ENCODE assay signal across 9 mouse cellular contexts in the genomic region with DNA sequence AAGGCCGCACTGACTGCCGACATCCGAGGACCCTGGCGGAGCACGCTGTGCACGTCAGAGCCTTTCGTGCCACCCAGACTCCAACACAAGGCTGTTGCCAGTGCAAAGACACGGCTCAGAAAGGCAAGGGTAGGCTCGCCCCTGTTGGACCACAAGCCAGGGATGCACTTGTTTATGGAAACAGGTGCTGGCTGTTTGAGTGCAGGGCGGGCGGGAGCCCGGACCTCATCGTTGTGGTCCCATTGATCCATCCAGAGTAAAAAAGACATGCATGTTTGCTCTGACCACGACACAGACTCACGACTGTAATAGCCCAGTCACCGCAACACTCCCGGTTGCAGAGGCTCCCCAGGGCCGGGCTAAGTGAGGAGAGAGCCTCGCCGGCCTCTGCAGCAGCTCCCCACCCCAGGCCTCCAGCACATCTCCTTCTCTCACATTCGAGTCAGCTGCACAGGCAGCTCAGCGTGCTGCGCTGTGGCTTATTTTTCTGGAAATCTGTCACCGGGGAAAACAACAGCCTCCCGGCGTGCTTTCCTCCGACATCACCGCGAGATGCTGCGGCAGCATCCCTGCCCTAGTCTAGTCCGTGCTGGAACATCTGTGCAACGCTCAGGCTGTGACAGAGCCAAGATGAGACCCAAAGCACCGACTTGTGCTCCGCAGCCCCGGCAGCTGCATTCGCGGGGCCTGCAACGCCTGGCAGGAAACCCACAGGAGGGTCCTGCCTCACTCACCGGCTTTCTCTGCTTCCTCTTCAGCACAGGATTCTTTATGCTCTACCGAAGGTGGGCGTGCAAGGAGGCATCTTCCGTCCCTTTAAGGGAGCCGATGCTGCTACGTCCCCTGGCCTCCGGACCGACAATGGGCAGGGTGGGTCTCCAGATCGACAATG. TPM values are rescaled to one million over a fixed set of nuclear protein-coding genes. Genes with fewer than 3 reads are reported as not detected.
DNase-seq lines count a peak whose midpoint lies in the region; ATAC-seq and TF ChIP-seq lines count a peak whose summit lies in the region.
"Had no signal": no experiment of that assay in that cellular context is flagged by ENCODE, and none has a peak within 500 bp of the region (broad histone marks: within the 10 kb centered on the region; RNA-seq: fewer than 3 reads in every experiment).

No protein-coding gene starts in this region.

- no peak for TF ChIP-seq CTCF in brain, embryonic 14.5 days (IDR thresholded peaks at IDR 0.05; ENCODE audit: borderline replicate concordance, extremely low read depth, insufficient read depth, insufficient read length)
- TF ChIP-seq CTCF in liver, postnatal 0 days (IDR thresholded peaks at IDR 0.05; ENCODE audit: low read depth), result no peak

- TF ChIP-seq EP300 in liver, postnatal 0 days (IDR thresholded peaks at IDR 0.05; ENCODE audit: low read depth), result no peak

- no peaks in the 10 kb centered on the region for H3K9me3 ChIP-seq in forebrain, embryonic 11.5 days (ENCODE audit: control insufficient read depth, low read length)
- no peaks in the 10 kb centered on the region for H3K9me3 ChIP-seq in liver, postnatal 0 days (ENCODE audit: low read length)
- no peaks in the 10 kb centered on the region for H3K9me3 ChIP-seq in stomach, embryonic 14.5 days (ENCODE audit: control insufficient read depth, low read depth, low read length)

- H3K4me1 ChIP-seq in forebrain, embryonic 11.5 days (replicated peaks; ENCODE audit: control insufficient read depth, insufficient read depth, low read length), result peaks cover 11% of the 10 kb centered on the region
- no peaks in the 10 kb centered on the region for H3K4me1 ChIP-seq in liver, postnatal 0 days (ENCODE audit: insufficient read depth)
- H3K4me1 ChIP-seq in stomach, embryonic 14.5 days (ENCODE audit: control insufficient read depth, insufficient read depth, low read length), result peaks cover 6% of the 10 kb centered on the region; the same call in 1 of the 2 replicates

- peak overlapping the region; percentile 73 for H3K9ac ChIP-seq in forebrain, embryonic 11.5 days (ENCODE audit: low read length)
- no peak overlapping the region for H3K9ac ChIP-seq in liver, postnatal 0 days (replicated peaks)
- H3K9ac ChIP-seq in stomach, embryonic 14.5 days (replicated peaks; ENCODE audit: low read depth, low read length), result peak overlapping the region; percentile 18; the same call in 1 of the 2 replicates

- peak; percentile 78 for ATAC-seq in forebrain, embryonic 11.5 days (replicated peaks; ENCODE audit: low FRiP score)
- ATAC-seq in liver, postnatal 0 days, result no peak
- 0 out of 2 replicates have a peak, but pooled peaks have one; percentile 37 for ATAC-seq in stomach, embryonic 14.5 days (ENCODE audit: insufficient number of reproducible peaks, insufficient read depth, low FRiP score, low read depth)
- ATAC-seq in megakaryocyte, adult 5-6 weeks (ENCODE audit: poor library complexity, severe bottlenecking), result no peak

- 6% methylated on average over 47 of the region's 47 CpGs for WGBS in forebrain, embryonic 11.5 days
- 19% methylated on average over 47 of the region's 47 CpGs for WGBS in liver, postnatal 0 days (ENCODE audit: insufficient replicate concordance)
- 15% methylated on average over 47 of the region's 47 CpGs for WGBS in stomach, embryonic 14.5 days

- peak overlapping the region; percentile 54 for H3K4me3 ChIP-seq in forebrain, embryonic 11.5 days (ENCODE audit: low read depth, low read length)
- peak overlapping the region; percentile 22; the same call in 1 of the 2 replicates for H3K4me3 ChIP-seq in liver, postnatal 0 days (ENCODE audit: low read depth, low read length)
- H3K4me3 ChIP-seq in stomach, embryonic 14.5 days (ENCODE audit: low read depth, low read length), result peak overlapping the region; percentile 41

- H3K4me2 ChIP-seq in forebrain, embryonic 11.5 days (ENCODE audit: low read depth, low read length, severe bottlenecking), result peak overlapping the region; percentile 95
- H3K4me2 ChIP-seq in liver, postnatal 0 days (ENCODE audit: low read depth, low read length), result peak overlapping the region; percentile 45
- peak overlapping the region; percentile 85 for H3K4me2 ChIP-seq in stomach, embryonic 14.5 days (replicated peaks; ENCODE audit: low read depth, low read length)

- TF ChIP-seq POLR2A in brain, embryonic 14.5 days (IDR thresholded peaks at IDR 0.05; ENCODE audit: borderline replicate concordance, extremely low read depth, insufficient read depth, insufficient read length, poor library complexity, severe bottlenecking), result no peak

- peaks cover 5% of the 10 kb centered on the region; the same call in 1 of the 2 replicates for H3K27me3 ChIP-seq in forebrain, embryonic 11.5 days (ENCODE audit: control insufficient read depth, insufficient read depth, low read length)
- H3K27me3 ChIP-seq in liver, postnatal 0 days (ENCODE audit: insufficient read depth, low read length), result peaks cover 23% of the 10 kb centered on the region
- H3K27me3 ChIP-seq in stomach, embryonic 14.5 days (ENCODE audit: control insufficient read depth, insufficient read depth, low read length), result no peaks in the 10 kb centered on the region

- peak overlapping the region; percentile 57 for H3K27ac ChIP-seq in forebrain, embryonic 11.5 days (ENCODE audit: low read depth, low read length)
- no peak overlapping the region for H3K27ac ChIP-seq in liver, postnatal 0 days (ENCODE audit: low read depth)
- H3K27ac ChIP-seq in stomach, embryonic 14.5 days (ENCODE audit: low read length), result no peak overlapping the region

- H3K36me3 ChIP-seq in forebrain, embryonic 11.5 days (ENCODE audit: control insufficient read depth, insufficient read depth, low read length), result no peaks in the 10 kb centered on the region
- no peaks in the 10 kb centered on the region for H3K36me3 ChIP-seq in liver, postnatal 0 days (replicated peaks; ENCODE audit: insufficient read depth, low read length)
- H3K36me3 ChIP-seq in stomach, embryonic 14.5 days (ENCODE audit: control insufficient read depth, insufficient read depth, low read length), result no peaks in the 10 kb centered on the region

- peak; percentile 12 for DNase-seq in adrenal gland, postnatal 25 days
- no peak for DNase-seq in adrenal gland, adult 8-10 months
- peak; percentile 76 for DNase-seq in brain, embryonic 14.5 days (ENCODE audit: low read depth)
- peak; percentile 67 for DNase-seq in forebrain, embryonic 11.5 days (ENCODE audit: low spot score)
- peak; percentile 52 for DNase-seq in layer of hippocampus, adult 11-12 months (ENCODE audit: low spot score)
- DNase-seq in liver, postnatal 0 days, result no peak

RNA-seq across cellular contexts. Expression of a gene that starts 16.2 kb away (rescaled TPM):
- total RNA-seq in adrenal gland, postnatal 25 days (2021), result 2.5 and 6.3 TPM in 2 replicates
- 10 to 100 TPM in 2 of 4 experiments, 1 to 10 TPM in 2; 9.1 to 13.9 (median 11.7) TPM for total RNA-seq in adrenal gland, adult 8-10 months (2022)
- polyA plus RNA-seq in brain, embryonic 14.5 days (2012; rRNA removed), result 73.8 and 80.3 TPM in 2 replicates
- 16.5 and 20.8 TPM in 2 replicates for polyA plus RNA-seq in forebrain, embryonic 11.5 days (2014; fragmentation: Nextera tagmentation; extraction: Ambion mirVana)
- polyA plus RNA-seq in liver, postnatal 0 days (2015; fragmentation: Nextera tagmentation; extraction: Ambion mirVana), result 3.0 TPM in 2 replicates
- 12.9 and 14.8 TPM in 2 replicates for polyA plus RNA-seq in stomach, embryonic 14.5 days (2014; fragmentation: Nextera tagmentation; extraction: Ambion mirVana)
- total RNA-seq in megakaryocyte, adult 5-6 weeks (2015), result 0.07 TPM in 1 of 2 replicates, not detected in the other
- total RNA-seq in megakaryocyte, adult 5-6 weeks (2017), result 0.12 and 0.18 TPM in 2 replicates

RNA-seq across cellular contexts. Expression of a gene that starts 53.0 kb away (rescaled TPM):
- total RNA-seq in adrenal gland, postnatal 25 days (2021), result not detected in 2 replicates
- total RNA-seq in adrenal gland, adult 8-10 months (2022), result under 1 TPM in 3 of 4 experiments, not detected in 1; 0.17 to 0.40 (median 0.24) TPM
- 0.36 and 1.2 TPM in 2 replicates for polyA plus RNA-seq in brain, embryonic 14.5 days (2012; rRNA removed)
- not detected in 2 replicates for polyA plus RNA-seq in forebrain, embryonic 11.5 days (2014; fragmentation: Nextera tagmentation; extraction: Ambion mirVana)
- polyA plus RNA-seq in liver, postnatal 0 days (2015; fragmentation: Nextera tagmentation; extraction: Ambion mirVana), result 0.07 TPM in 1 of 2 replicates, not detected in the other
- polyA plus RNA-seq in stomach, embryonic 14.5 days (2014; fragmentation: Nextera tagmentation; extraction: Ambion mirVana), result not detected in 2 replicates
- 0.25 TPM in 1 of 2 replicates, not detected in the other for total RNA-seq in megakaryocyte, adult 5-6 weeks (2015)
- 0.11 TPM in 1 of 2 replicates, not detected in the other for total RNA-seq in megakaryocyte, adult 5-6 weeks (2017)
- polyA plus RNA-seq: C2C12 had no signal

Comparison
In these comparisons a context has a peak if more than half of its experiments do, and no peak if none do; other contexts are left out.
1. DNase-seq: peak in adrenal gland, postnatal 25 days (single experiment), brain, embryonic 14.5 days (single experiment), forebrain, embryonic 11.5 days (single experiment) and layer of hippocampus, adult 11-12 months (single experiment); none in adrenal gland, adult 8-10 months (single experiment) and liver, postnatal 0 days (single experiment).
2. ATAC-seq: peak in forebrain, embryonic 11.5 days (single experiment) and stomach, embryonic 14.5 days (single experiment); none in liver, postnatal 0 days (single experiment) and megakaryocyte, adult 5-6 weeks (single experiment).
3. H3K4me2 ChIP-seq: peak in every context shown above with its lines; median percentile 95 in forebrain, embryonic 11.5 days; 85 in stomach, embryonic 14.5 days; 45 in liver, postnatal 0 days.
4. Peak in every context shown above with its lines, with median percentiles within 50 percentile points of each other: H3K4me3 ChIP-seq.